Mouse (Mus musculus) frontal cortex, postnatal 36 days (tissue): ENCODE results near the gene Epc2.

Experiments
- DNase-seq, 2 experiments: peaks; one replicate each; pipeline ENCODE4 v3.0.0; 2022; ENCODE audit warnings: low spot score in 2 of 2

The Epc2 gene

GRCm38 (mm10) chr2:49569862-49570777 lies 118.8 kb downstream of the Epc2 start:
- peak; percentile 36 to 37 for DNase-seq

- no peak for DNase-seq
These were observed 119.5 kb downstream of the Epc2 start for GRCm38 (mm10) chr2:49570778-49571101.

- DNase-seq, result no peak
These were observed 120.1 kb downstream of the Epc2 start for GRCm38 (mm10) chr2:49571159-49571920.

- DNase-seq, result peak; percentile 76 to 81
These were observed 120.9 kb downstream of the Epc2 start for GRCm38 (mm10) chr2:49572111-49572642.

GRCm38 (mm10) chr2:49572684-49573083 lies 121.4 kb downstream of the Epc2 start:
- no peak for DNase-seq

- no peak for DNase-seq
These were observed 122.0 kb downstream of the Epc2 start for GRCm38 (mm10) chr2:49573282-49573681.

GRCm38 (mm10) chr2:49580585-49580984 lies 129.3 kb downstream of the Epc2 start:
- peak in 1 of 2 experiments; percentile 28 for DNase-seq

GRCm38 (mm10) chr2:49582546-49582945 lies 131.3 kb downstream of the Epc2 start:
- DNase-seq, result no peak

- no peak for DNase-seq
These were observed 132.0 kb downstream of the Epc2 start for GRCm38 (mm10) chr2:49583311-49583710.

- DNase-seq, result no peak
These were observed 139.2 kb downstream of the Epc2 start for GRCm38 (mm10) chr2:49590450-49590849.

- no peak for DNase-seq
These were observed 141.6 kb downstream of the Epc2 start for GRCm38 (mm10) chr2:49592926-49593325.

GRCm38 (mm10) chr2:49594886-49595285 lies 143.6 kb downstream of the Epc2 start:
- DNase-seq, result no peak

GRCm38 (mm10) chr2:49596318-49596717 lies 145.0 kb downstream of the Epc2 start:
- no peak for DNase-seq

- DNase-seq, result no peak
These were observed 148.9 kb downstream of the Epc2 start for GRCm38 (mm10) chr2:49600021-49600681.
